ENCODE assay signal across 8 mouse cellular contexts in genomic region chr13:15759633-15760441, GRCm38 (mm10).
DNase-seq lines count a peak whose midpoint lies in the region; ATAC-seq lines count a peak whose summit lies in the region.

No protein-coding gene starts in this region.

- peaks cover 15% of the 10 kb centered on the region for H3K4me1 ChIP-seq in hindbrain, embryonic 15.5 days (replicated peaks)
- H3K4me1 ChIP-seq in midbrain, embryonic 11.5 days (ENCODE audit: control insufficient read depth, insufficient read depth, low read length): 0 out of 2 replicates have a peak, but pooled peaks cover 5% of the 10 kb centered on the region

- no peaks in the 10 kb centered on the region for H3K9me3 ChIP-seq in hindbrain, embryonic 15.5 days
- no peaks in the 10 kb centered on the region for H3K9me3 ChIP-seq in midbrain, embryonic 11.5 days (ENCODE audit: control insufficient read depth, low read length)

- peak overlapping the region; percentile 41 for H3K4me3 ChIP-seq in hindbrain, embryonic 15.5 days
- H3K4me3 ChIP-seq in midbrain, embryonic 11.5 days (ENCODE audit: low read depth, low read length): peak overlapping the region; percentile 35

- peak overlapping the region; percentile 84 for H3K27ac ChIP-seq in hindbrain, embryonic 15.5 days (replicated peaks)
- H3K27ac ChIP-seq in midbrain, embryonic 11.5 days (ENCODE audit: low read depth, low read length): peak overlapping the region; percentile 14; the same call in 1 of the 2 replicates

- H3K36me3 ChIP-seq in hindbrain, embryonic 15.5 days: no peaks in the 10 kb centered on the region
- H3K36me3 ChIP-seq in midbrain, embryonic 11.5 days (ENCODE audit: control insufficient read depth, insufficient read depth, low read length): no peaks in the 10 kb centered on the region

- peak; percentile 49 for ATAC-seq in hindbrain, embryonic 15.5 days (ENCODE audit: low FRiP score, low read depth)
- peak; percentile 38 for ATAC-seq in midbrain, embryonic 11.5 days (ENCODE audit: low FRiP score)

- H3K9ac ChIP-seq in hindbrain, embryonic 15.5 days: peak overlapping the region; percentile 49; the same call in 1 of the 2 replicates
- H3K9ac ChIP-seq in midbrain, embryonic 11.5 days (ENCODE audit: low read length): peak overlapping the region; percentile 61

- peak overlapping the region; percentile 64 for H3K4me2 ChIP-seq in hindbrain, embryonic 15.5 days
- peak overlapping the region; percentile 57 for H3K4me2 ChIP-seq in midbrain, embryonic 11.5 days

- 9% methylated on average over 10 of the region's 10 CpGs for WGBS in hindbrain, embryonic 15.5 days
- WGBS in midbrain, embryonic 11.5 days: 15% methylated on average over 10 of the region's 10 CpGs

- peak; percentile 57 for DNase-seq in embryo, embryonic 10.5 days (ENCODE audit: low spot score)
- no peak for DNase-seq in embryo, embryonic 10 days (ENCODE audit: low spot score)
- DNase-seq in c-Kit-positive CD71-negative TER-119-negative erythroid progenitor cells, embryonic 14.5 days (ENCODE audit: low read depth): peak; percentile 12
- DNase-seq in midbrain, embryonic 11.5 days (ENCODE audit: low spot score, missing footprints): peak; percentile 86
- no peak for DNase-seq in thymus, postnatal 0 days (ENCODE audit: low spot score)
- no peak for DNase-seq in kidney, adult 18-20 months
- no peak for DNase-seq in spleen, adult 18-20 months

- H3K27me3 ChIP-seq in hindbrain, embryonic 15.5 days: no peaks in the 10 kb centered on the region
- 0 out of 2 replicates have a peak, but pooled peaks cover 2% of the 10 kb centered on the region for H3K27me3 ChIP-seq in midbrain, embryonic 11.5 days (ENCODE audit: control insufficient read depth, insufficient read depth, low read length)

Comparison
In these comparisons a context has a peak if more than half of its experiments do, and no peak if none do; other contexts are left out.
1. DNase-seq: peak in embryo, embryonic 10.5 days (single experiment), c-Kit-positive CD71-negative TER-119-negative erythroid progenitor cells, embryonic 14.5 days (single experiment) and midbrain, embryonic 11.5 days (single experiment); none in embryo, embryonic 10 days (single experiment), thymus, postnatal 0 days (single experiment), kidney, adult 18-20 months (single experiment) and spleen, adult 18-20 months (0 of 2).